In the genomic region with DNA sequence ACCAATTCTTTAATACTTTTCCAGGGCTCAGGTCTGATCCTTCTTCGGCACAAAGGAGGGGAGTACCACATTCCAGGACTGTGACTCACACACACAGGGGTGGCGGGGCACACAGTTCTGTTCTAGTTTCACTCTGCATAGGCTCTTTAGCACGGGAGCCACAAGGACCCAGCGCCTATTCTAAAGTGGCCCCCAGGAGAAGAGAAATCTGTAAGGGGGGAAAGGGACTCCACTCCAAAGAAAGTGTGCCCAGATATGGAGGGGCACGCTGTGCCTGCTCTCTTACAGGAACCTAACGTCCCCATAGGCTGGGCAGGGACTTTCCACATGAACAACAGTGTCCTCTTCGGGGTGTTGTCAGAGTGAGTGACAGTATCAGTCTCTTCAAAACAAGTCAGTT, we compare ENCODE assay signal across 13 mouse cellular contexts. TPM values are rescaled to one million over a fixed set of nuclear protein-coding genes. Genes with fewer than 3 reads are reported as not detected.
A peak's percentile ranks its signal among the peaks of the same experiment; 100 is the strongest.
DNase-seq lines count a peak whose midpoint lies in the region; ATAC-seq and TF ChIP-seq lines count a peak whose summit lies in the region.
"Had no signal": no experiment of that assay in that cellular context is flagged by ENCODE, and none has a peak within 500 bp of the region (broad histone marks: within the 10 kb centered on the region; RNA-seq: fewer than 3 reads in every experiment).

No protein-coding gene starts in this region.

- no peaks in the 10 kb centered on the region for H3K36me3 ChIP-seq in intestine, embryonic 14.5 days (ENCODE audit: control insufficient read depth, insufficient read depth, low read length)
- no peaks in the 10 kb centered on the region for H3K36me3 ChIP-seq in intestine, postnatal 0 days (ENCODE audit: control insufficient read depth, insufficient read depth)
- no peaks in the 10 kb centered on the region for H3K36me3 ChIP-seq in midbrain, embryonic 10.5 days
- H3K36me3 ChIP-seq: hindbrain, embryonic 10.5 days had no signal

- ATAC-seq in intestine, embryonic 14.5 days (replicated peaks; ENCODE audit: low FRiP score, low TSS enrichment, low read depth): 0 out of 2 replicates have a peak, but pooled peaks have one; percentile 62
- no peak for ATAC-seq in intestine, postnatal 0 days

- TF ChIP-seq CTCF in intestine, postnatal 0 days (IDR thresholded peaks at IDR 0.05; ENCODE audit: low read depth): no peak

- no peak for DNase-seq in intestine, embryonic 14.5 days (ENCODE audit: low spot score)
- peak; percentile 5 for DNase-seq in CD4-positive, CD25-positive, alpha-beta regulatory T cell, adult 2 months (ENCODE audit: low read depth, low spot score)
- DNase-seq in NIH3T3 (ENCODE audit: low read depth): peak; percentile 11
- DNase-seq in lung, postnatal 10 days: peak; percentile 6
- DNase-seq in midbrain, embryonic 10.5 days (ENCODE audit: low spot score): no peak
- no peak for DNase-seq in cerebellum, postnatal 4 days (ENCODE audit: low spot score in 2 of 2)
- DNase-seq: cerebellum, postnatal 10 days; kidney, postnatal 14 days; retina, postnatal 1 day; thymus, postnatal 4 days had no signal

- 61% methylated on average over 7 of the region's 7 CpGs for WGBS in intestine, embryonic 14.5 days
- 54% methylated on average over 7 of the region's 7 CpGs for WGBS in intestine, postnatal 0 days
- WGBS in midbrain, embryonic 10.5 days: 81% methylated on average over 7 of the region's 7 CpGs

- no peak overlapping the region for H3K9ac ChIP-seq in intestine, embryonic 14.5 days (ENCODE audit: low read length)
- no peak overlapping the region for H3K9ac ChIP-seq in intestine, postnatal 0 days (ENCODE audit: low read depth, low read length)

- H3K4me3 ChIP-seq in intestine, embryonic 14.5 days (ENCODE audit: low read depth, low read length): no peak overlapping the region
- no peak overlapping the region for H3K4me3 ChIP-seq in intestine, postnatal 0 days (ENCODE audit: low read depth, low read length)
- H3K4me3 ChIP-seq in midbrain, embryonic 10.5 days: no peak overlapping the region
- H3K4me3 ChIP-seq: hindbrain, embryonic 10.5 days had no signal

- no peak overlapping the region for H3K4me2 ChIP-seq in intestine, embryonic 14.5 days (ENCODE audit: low read length)
- no peak overlapping the region for H3K4me2 ChIP-seq in intestine, postnatal 0 days (replicated peaks; ENCODE audit: low read depth)
- H3K4me2 ChIP-seq: liver, embryonic 11.5 days had no signal

- H3K4me1 ChIP-seq in intestine, embryonic 14.5 days (replicated peaks; ENCODE audit: control insufficient read depth, insufficient read depth, low read length): no peaks in the 10 kb centered on the region
- H3K4me1 ChIP-seq in intestine, postnatal 0 days (replicated peaks; ENCODE audit: control insufficient read depth, insufficient read depth, low read length): no peaks in the 10 kb centered on the region
- no peaks in the 10 kb centered on the region for H3K4me1 ChIP-seq in midbrain, embryonic 10.5 days
- H3K4me1 ChIP-seq: hindbrain, embryonic 10.5 days had no signal

- no peaks in the 10 kb centered on the region for H3K9me3 ChIP-seq in intestine, embryonic 14.5 days (ENCODE audit: control insufficient read depth, low read length)
- no peaks in the 10 kb centered on the region for H3K9me3 ChIP-seq in intestine, postnatal 0 days (ENCODE audit: control insufficient read depth)
- H3K9me3 ChIP-seq in midbrain, embryonic 10.5 days (replicated peaks): no peaks in the 10 kb centered on the region
- H3K9me3 ChIP-seq: hindbrain, embryonic 10.5 days had no signal

- no peak overlapping the region for H3K27ac ChIP-seq in intestine, embryonic 14.5 days (ENCODE audit: low read depth)
- no peak overlapping the region for H3K27ac ChIP-seq in intestine, postnatal 0 days (ENCODE audit: low read depth, low read length)
- no peak overlapping the region for H3K27ac ChIP-seq in midbrain, embryonic 10.5 days (replicated peaks)
- H3K27ac ChIP-seq: hindbrain, embryonic 10.5 days had no signal

- H3K27me3 ChIP-seq in intestine, embryonic 14.5 days (replicated peaks; ENCODE audit: control insufficient read depth, insufficient read depth, low read length): no peaks in the 10 kb centered on the region
- H3K27me3 ChIP-seq in intestine, postnatal 0 days (replicated peaks; ENCODE audit: control insufficient read depth, insufficient read depth, low read length): no peaks in the 10 kb centered on the region
- no peaks in the 10 kb centered on the region for H3K27me3 ChIP-seq in midbrain, embryonic 10.5 days (ENCODE audit: low read depth, poor library complexity, severe bottlenecking)

RNA-seq across cellular contexts. Expression of gene Lsm6, which starts 49.7 kb away (rescaled TPM):
- 224 and 229 TPM in 2 replicates for polyA plus RNA-seq in intestine, embryonic 14.5 days (2014; fragmentation: Nextera tagmentation; extraction: Ambion mirVana)
- polyA plus RNA-seq in intestine, postnatal 0 days (2015; fragmentation: Nextera tagmentation; extraction: Ambion mirVana): 93.2 and 100.0 TPM in 2 replicates
- polyA plus RNA-seq in midbrain, embryonic 10.5 days (2016; fragmentation: Nextera tagmentation; extraction: Ambion mirVana): 277 and 292 TPM in 2 replicates

Comparison
In these comparisons a context has a peak if more than half of its experiments do, and no peak if none do; other contexts are left out.
1. DNase-seq: peak in CD4-positive, CD25-positive, alpha-beta regulatory T cell, adult 2 months (single experiment), NIH3T3 (single experiment) and lung, postnatal 10 days (single experiment); none in intestine, embryonic 14.5 days (single experiment), midbrain, embryonic 10.5 days (single experiment) and cerebellum, postnatal 4 days (0 of 2).